Mouse (Mus musculus) hindbrain, postnatal 0 days (tissue): ENCODE measurements at regions not wholly inside any gene's neighbourhood (a gene's known extent, or its start where the extent isn't known, plus 50 kb on each side); places are given as distances from the start of the nearest gene placed in this dataset.
"Not testable (repeated sequence)": the region's sequence is repeated elsewhere in the genome, so short reads cannot be mapped to it uniquely, and the experiment has no call there.

Experiments used
- ATAC-seq: fragments of 200-750 bp; cut with Nextera tagmentation; 2 replicates; pipeline ENCODE4 v1.8.0; 2017; ENCODE audit warnings: mild to moderate bottlenecking, moderate TSS enrichment, moderate library complexity
- DNase-seq: peaks from one replicate; pipeline ENCODE4 v3.0.0-alpha.2; 2015; ENCODE audit warnings: low spot score
- H3K27ac ChIP-seq: fragments of 300-500 bp; sonication (generic); 2 replicates; pipeline ENCODE4 v1.5.1; 2014; ENCODE audit warnings: mild to moderate bottlenecking
- H3K27me3 ChIP-seq: fragments of 300-500 bp; sonication (generic); 2 replicates; pipeline ENCODE4 v1.6.1; 2014; ENCODE audit warnings: low read length, mixed read lengths; ENCODE audit not compliant: insufficient read depth
- H3K36me3 ChIP-seq: fragments of 300-500 bp; sonication (generic); 2 replicates; pipeline ENCODE4 v1.6.1; 2014; ENCODE audit warnings: low read length, mixed read lengths; ENCODE audit not compliant: insufficient read depth
- H3K4me1 ChIP-seq: fragments of 300-500 bp; sonication (generic); 2 replicates; pipeline ENCODE4 v1.6.1; 2014; ENCODE audit warnings: antibody characterized with exemption, low read length, mixed read lengths; ENCODE audit not compliant: insufficient read depth
- H3K4me2 ChIP-seq: fragments of 300-500 bp; sonication (generic); 2 replicates; pipeline ENCODE4 v1.6.1; 2014; ENCODE audit warnings: low read depth, mild to moderate bottlenecking, low read length, moderate library complexity, mixed read lengths
- H3K4me3 ChIP-seq: fragments of 300-500 bp; sonication (generic); 2 replicates; pipeline ENCODE4 v1.5.1; 2014; ENCODE audit warnings: low read length
- H3K9ac ChIP-seq: fragments of 300-500 bp; sonication (generic); replicated peaks from 2 replicates; pipeline ENCODE4 v1.6.1; 2014; ENCODE audit warnings: mild to moderate bottlenecking, low read length, moderate library complexity, mixed read lengths
- H3K9me3 ChIP-seq: fragments of 300-500 bp; sonication (generic); 2 replicates; pipeline ENCODE4 v1.6.1; 2016; ENCODE audit warnings: low read length, mixed read lengths
- CTCF ChIP-seq: IDR thresholded peaks from 2 replicates; pipeline ENCODE4 v1.5.1; 2016; ENCODE audit warnings: antibody characterized with exemption, control low read depth, low read depth
- WGBS: fragments of 180-500 bp; shearing (Covaris S2); extraction: QIAGEN DNeasy Blood & Tissue Kit; methylation state at CpG from one replicate; pipeline ENCODE4 v1.1.7; 2014; 5-methylcytosine and 5-hydroxymethylcytosine counted together

DNA sequence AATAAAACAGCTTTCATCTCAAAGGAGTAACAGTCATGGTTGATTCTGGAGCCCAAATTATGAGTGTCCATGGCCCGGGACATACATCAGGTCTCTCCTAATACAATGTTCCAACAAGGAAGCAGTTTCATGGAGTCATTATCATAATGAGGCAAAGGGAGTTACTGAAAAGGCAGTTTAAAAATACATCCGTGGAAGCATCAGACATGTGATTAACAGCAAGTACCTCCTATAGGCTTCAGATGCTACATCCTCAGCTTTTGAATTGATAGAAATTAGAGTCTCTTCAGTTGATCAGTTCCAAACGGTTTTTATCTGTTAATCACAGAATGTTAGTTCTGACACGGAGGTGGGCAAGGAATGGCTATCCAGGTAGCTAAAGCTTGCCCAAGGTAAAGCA is 110.5 kb downstream of the Rchy1 start:
- DNase-seq (no peak), ATAC-seq (no peak)
- no peaks in the 10 kb centered on the region for H3K4me1 ChIP-seq
- 79% methylated on average over 4 of the region's 4 CpGs for WGBS
- no peaks in the 10 kb centered on the region for H3K36me3 ChIP-seq
- H3K27me3 ChIP-seq: no peaks in the 10 kb centered on the region
- H3K9me3 ChIP-seq: no peaks in the 10 kb centered on the region
- no peak overlapping the region for H3K4me3 ChIP-seq
- H3K4me2 ChIP-seq: no peak overlapping the region
- no peak overlapping the region for H3K9ac ChIP-seq
- TF ChIP-seq CTCF: no peak
- no peak overlapping the region for H3K27ac ChIP-seq

- DNase-seq, ATAC-seq: not testable (repeated sequence)
Measured at GRCm38 (mm10) chr5:91850862-91851569, 111.9 kb downstream of the Rchy1 start.

DNA sequence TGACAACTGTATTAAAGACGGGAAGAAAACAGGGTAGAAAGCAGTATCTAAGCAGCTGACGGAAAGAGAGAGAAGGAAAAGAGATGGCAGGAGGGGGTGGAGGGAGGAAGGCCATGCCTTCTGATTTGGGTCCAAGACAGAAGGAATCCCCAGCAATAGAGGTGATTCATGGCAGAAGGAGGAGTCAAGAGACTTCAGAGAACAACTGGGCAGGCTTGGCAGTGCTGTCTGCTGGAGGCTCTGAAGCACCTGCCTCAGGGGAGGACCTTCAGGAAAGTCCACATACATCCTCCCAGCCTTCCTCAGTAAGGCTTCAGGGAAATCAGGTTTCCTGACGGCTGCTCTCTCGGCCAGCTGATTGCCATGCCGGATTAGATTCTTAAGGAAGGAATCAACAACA is 112.4 kb downstream of the Rchy1 start:
- Histone ChIP-seq H3K36me3 (no peaks in the 10 kb centered on the region), H3K9me3 (no peaks in the 10 kb centered on the region), H3K27me3 (no peaks in the 10 kb centered on the region), H3K4me1 (no peaks in the 10 kb centered on the region), H3K4me3 (no peak overlapping the region), H3K4me2 (no peak overlapping the region), H3K9ac (no peak overlapping the region), H3K27ac (no peak overlapping the region)
- ATAC-seq (no peak), DNase-seq (no peak)
- TF ChIP-seq CTCF: no peak
- WGBS: 85% methylated on average over 5 of the region's 5 CpGs

More at GRCm38 (mm10) chr5:91850862-91851569, 111.9 kb downstream of the Rchy1 start:
- not testable (repeated sequence) for H3K9me3 ChIP-seq, H3K9ac ChIP-seq, H3K4me3 ChIP-seq, H3K4me1 ChIP-seq, H3K27me3 ChIP-seq, H3K27ac ChIP-seq, H3K4me2 ChIP-seq, H3K36me3 ChIP-seq
- WGBS: 86% methylated on average over 4 of the region's 4 CpGs

- H3K36me3 ChIP-seq: no peaks in the 10 kb centered on the region
- DNase-seq (no peak), ATAC-seq (no peak)
- no peak for TF ChIP-seq CTCF
- no peaks in the 10 kb centered on the region for H3K4me1 ChIP-seq
- no peak overlapping the region for H3K4me3 ChIP-seq
- H3K9ac ChIP-seq: no peak overlapping the region
- no peaks in the 10 kb centered on the region for H3K9me3 ChIP-seq
- H3K4me2 ChIP-seq: no peak overlapping the region
- no peak overlapping the region for H3K27ac ChIP-seq
- no peaks in the 10 kb centered on the region for H3K27me3 ChIP-seq
- 92% methylated on average over 2 of the region's 2 CpGs for WGBS
Measured at GRCm38 (mm10) chr5:91849533-91849932, 113.3 kb downstream of the Rchy1 start.

DNA sequence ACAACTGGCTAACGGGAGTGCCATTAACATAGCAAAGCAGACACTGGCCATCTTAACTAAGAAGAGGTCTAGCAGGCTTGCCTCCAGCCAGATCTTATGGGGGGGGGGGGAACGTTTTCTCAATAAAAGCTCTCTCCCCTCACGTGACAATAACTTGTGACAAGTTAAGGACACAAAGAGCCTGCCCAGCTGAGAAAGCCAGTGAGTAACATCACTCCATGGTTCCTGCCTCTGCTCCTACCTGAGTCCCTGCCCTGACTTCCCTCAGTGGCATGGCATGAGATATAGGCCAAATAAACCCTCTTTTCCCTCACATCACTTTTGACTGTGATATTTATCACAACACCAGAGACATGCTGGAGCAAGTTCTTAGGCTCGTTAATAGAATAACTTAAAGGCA is 113.8 kb downstream of the Rchy1 start:
- H3K27me3 ChIP-seq: no peaks in the 10 kb centered on the region

DNA sequence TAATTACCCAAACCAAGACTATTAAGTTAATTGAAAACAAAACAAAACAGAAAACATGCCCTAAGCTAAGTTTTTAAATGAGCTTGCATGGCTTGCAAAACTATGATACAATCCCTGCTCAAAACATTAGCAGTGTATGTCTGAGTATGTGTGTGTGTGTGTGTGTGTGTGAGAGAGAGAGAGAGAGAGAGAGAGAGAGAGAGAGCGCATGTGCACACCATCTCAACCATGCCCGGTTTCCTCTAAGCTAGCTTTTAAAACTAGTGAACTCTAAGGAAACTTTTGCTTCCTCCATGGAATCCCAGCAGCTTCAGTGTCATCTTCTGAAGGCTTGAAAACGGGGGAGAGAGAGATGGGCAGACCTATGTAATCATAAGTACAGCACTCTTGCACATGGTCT is 114.3 kb downstream of the Rchy1 start:
- no peak for ATAC-seq
- Histone ChIP-seq H3K9me3 (no peaks in the 10 kb centered on the region), H3K9ac (no peak overlapping the region), H3K36me3 (no peaks in the 10 kb centered on the region), H3K4me2 (no peak overlapping the region), H3K4me1 (no peaks in the 10 kb centered on the region), H3K27ac (no peak overlapping the region), H3K4me3 (no peak overlapping the region), H3K27me3 (no peaks in the 10 kb centered on the region)
- TF ChIP-seq CTCF: no peak
- WGBS: 89% methylated on average over 3 of the region's 3 CpGs
- DNase-seq: no peak

More for the DNA sequence above, 113.8 kb downstream of the Rchy1 start:
- Histone ChIP-seq H3K36me3 (no peaks in the 10 kb centered on the region), H3K4me1 (no peaks in the 10 kb centered on the region), H3K27ac (no peak overlapping the region), H3K9me3 (no peaks in the 10 kb centered on the region), H3K4me2 (no peak overlapping the region), H3K9ac (no peak overlapping the region), H3K4me3 (no peak overlapping the region)
- no peak for TF ChIP-seq CTCF
- no peak for ATAC-seq
- DNase-seq: no peak
- WGBS: 62% methylated on average over 4 of the region's 4 CpGs

DNA sequence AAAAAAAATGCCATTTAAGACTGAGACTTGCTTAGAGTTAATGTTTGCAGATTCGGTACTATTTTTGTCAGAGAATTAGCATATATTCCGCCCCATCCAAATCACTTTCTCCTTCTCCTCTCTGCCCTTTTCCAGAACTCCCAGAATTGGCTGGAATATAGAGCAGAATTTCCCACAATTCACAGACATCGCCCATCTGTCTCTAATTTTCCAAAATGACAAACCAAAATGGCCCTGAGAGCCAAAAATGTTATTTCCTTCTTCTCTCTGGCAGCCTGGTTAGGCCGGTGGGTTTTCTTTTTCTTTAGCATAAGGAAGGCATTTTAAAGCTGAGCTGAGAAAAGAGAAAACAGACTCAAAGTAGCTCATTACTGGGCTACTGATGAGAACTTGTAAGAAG is 119.8 kb downstream of the Rchy1 start:
- TF ChIP-seq CTCF: no peak
- no peaks in the 10 kb centered on the region for H3K4me1 ChIP-seq
- H3K4me3 ChIP-seq: no peak overlapping the region
- no peak overlapping the region for H3K9ac ChIP-seq
- ATAC-seq (no peak), DNase-seq (no peak)
- H3K9me3 ChIP-seq: no peaks in the 10 kb centered on the region
- 85% methylated on average over 4 of the region's 4 CpGs for WGBS
- H3K4me2 ChIP-seq: no peak overlapping the region
- no peaks in the 10 kb centered on the region for H3K27me3 ChIP-seq
- no peaks in the 10 kb centered on the region for H3K36me3 ChIP-seq
- H3K27ac ChIP-seq: no peak overlapping the region
